Mouse (Mus musculus): ENCODE data around the gene Trcg1.

DNA sequence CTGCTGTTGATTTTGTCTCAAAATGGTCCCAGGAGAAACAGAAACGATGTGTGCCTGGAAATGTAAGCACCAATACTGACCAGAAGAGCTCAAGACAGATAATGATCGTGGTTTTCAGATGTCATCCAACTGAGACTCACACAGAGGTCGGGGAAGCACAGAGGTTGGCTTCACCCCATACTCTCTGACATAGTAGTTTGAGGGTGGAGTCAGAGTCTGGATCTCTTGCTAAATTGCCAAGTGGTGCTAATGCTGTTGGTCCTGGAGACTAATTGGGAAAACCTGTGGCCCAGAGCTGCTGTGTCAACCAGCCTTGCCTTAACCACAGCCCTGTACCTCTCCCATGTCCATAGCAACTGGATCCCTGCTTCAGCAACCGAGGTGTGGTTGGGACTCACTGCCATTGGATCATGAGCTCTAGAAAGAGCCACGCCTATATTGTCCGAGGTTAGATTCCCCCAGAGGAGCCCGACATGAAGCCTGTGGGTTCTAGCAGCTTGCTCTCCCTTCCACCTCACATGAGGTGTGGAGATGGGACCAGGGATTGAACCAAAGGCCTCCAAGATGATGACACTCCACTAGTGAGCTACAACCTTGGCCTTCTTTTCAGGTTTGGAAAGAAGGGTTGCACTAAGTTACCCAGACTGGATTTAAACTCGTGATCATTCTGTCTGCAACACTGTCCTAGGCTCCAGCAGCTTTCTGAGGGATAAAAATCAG, 4.7 kb upstream of the Trcg1 start:
- TF ChIP-seq POLR2A (IDR thresholded peaks at IDR 0.05; ENCODE audit: extremely low read depth, insufficient read depth, low read length) (no peak), CTCF (IDR thresholded peaks at IDR 0.05; ENCODE audit: extremely low read depth, insufficient read depth, low read length) (no peak)

All from cortical plate, adult 2 months (tissue).